Mouse (Mus musculus) embryonic stem cell, embryonic (primary cell): Measurements from ENCODE around the gene Vps25.

Source experiments
- CTCF ChIA-PET, 4 experiments: fragments of 300-600 bp in 2 of 4; fragments of 350-600 bp in 2 of 4; sonication (Branson Sonifier 250); formaldehyde crosslinking; loops; one replicate each; lab custom pipeline; 2022; ENCODE audit warnings: inconsistent platforms in 2 of 4; lab: Charles Lee
- POLR2A ChIA-PET, 4 experiments: fragments of 300-600 bp in 2 of 4; fragments of 350-600 bp in 2 of 4; sonication (Branson Sonifier 250); formaldehyde crosslinking; loops; one replicate each; lab custom pipeline; 2022; ENCODE audit warnings: antibody characterized with exemption in 4 of 4, inconsistent platforms in 1 of 4; lab: Charles Lee

Vps25 gene

DNA sequence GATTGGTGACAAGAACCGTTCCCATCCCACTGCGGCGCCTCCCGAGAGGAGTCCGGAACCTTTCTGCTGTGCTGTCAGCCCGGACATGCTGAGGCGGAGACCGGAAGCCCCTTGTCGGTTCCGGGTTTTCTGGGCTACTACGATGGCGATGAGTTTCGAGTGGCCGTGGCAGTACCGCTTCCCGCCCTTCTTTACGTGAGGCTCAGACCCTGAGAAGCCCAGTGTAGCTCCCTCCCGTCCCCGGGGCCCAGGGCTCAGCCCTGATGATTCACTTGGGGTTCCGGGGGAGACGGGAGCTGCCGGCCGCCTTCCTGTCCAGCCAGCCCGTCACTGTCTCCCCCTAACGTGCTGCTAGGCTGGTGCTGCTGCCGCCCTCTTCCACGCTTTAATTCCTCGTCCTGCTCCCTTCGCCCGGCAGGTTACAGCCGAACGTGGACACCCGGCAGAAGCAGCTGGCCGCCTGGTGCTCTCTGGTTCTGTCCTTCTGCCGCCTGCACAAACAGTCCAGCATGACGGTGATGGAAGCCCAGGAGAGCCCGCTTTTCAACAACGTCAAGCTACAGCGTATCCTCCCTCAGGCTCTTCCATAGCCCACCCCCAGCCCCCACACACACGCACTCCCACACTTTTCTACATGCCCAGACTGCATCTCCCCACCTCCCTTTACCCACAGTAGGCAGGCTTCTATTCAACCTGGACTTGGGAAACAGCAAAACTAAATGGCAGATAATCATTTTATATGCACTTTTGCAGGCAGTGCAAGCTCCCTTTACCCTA is at the start of gene Vps25:
Gene Vps25 (plus strand): TSS at position 95 of the 777 bp plus-strand sequence.
- POLR2A ChIA-PET = interaction anchor here in 3 of 4 experiments (0.8 to 2.8 kb wide), 19 partner anchors 7 to 188 kb away, joined by 3 to 14 read pairs (median 5); partner anchors contain the start of genes Cntd1 (in 3 of the 3), Coa3 (in 3 of the 3), Becn1 (in 2 of the 3) and Plekhh3 (in 1 of the 3)
- CTCF ChIA-PET = interaction anchor here in 3 of 4 experiments (0.6 to 2.8 kb wide), 6 partner anchors 48 to 950 kb away, joined by 3 to 11 read pairs (median 4); partner anchors contain the start of gene Becn1 (in 2 of the 3)

DNA sequence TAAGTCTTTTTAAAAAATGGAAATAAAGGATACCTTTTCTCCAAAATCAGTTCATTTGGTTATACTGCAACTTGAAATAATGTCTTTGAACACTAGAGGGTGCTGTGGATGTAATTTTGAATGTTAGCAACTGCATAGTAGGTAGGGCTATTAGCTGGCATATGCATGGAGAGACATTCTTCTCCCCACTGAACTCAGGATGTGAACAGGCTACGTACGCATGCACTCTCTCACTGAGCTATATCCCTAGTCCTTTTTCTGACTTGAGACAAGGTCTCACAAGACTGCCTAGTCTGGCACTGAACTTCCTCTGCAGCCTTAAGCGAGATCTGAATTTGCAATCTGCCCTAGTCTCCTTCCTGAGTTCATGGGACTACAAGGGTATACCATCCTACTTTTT is 41.5 kb upstream of the Vps25 start:
- ChIA-PET POLR2A (interaction anchor here (0.6 to 1.1 kb wide), 6 partner anchors 36 to 109 kb away, joined by 3 to 6 read pairs (median 4); partner anchors contain the start of genes Becn1 (in 1 of the 4), Vps25 (in 1 of the 4) and Wnk4 (in 1 of the 4)), CTCF (interaction anchor here (0.6 to 1.9 kb wide), 16 partner anchors 10 to 137 kb away, joined by 3 to 14 read pairs (median 4); partner anchors contain the start of genes Becn1 (in 2 of the 4), Cntd1 (in 2 of the 4), Ramp2 (in 2 of the 4) and Coa3 (in 1 of the 4))

- POLR2A ChIA-PET = interaction anchor here in 2 of 4 experiments (0.7 to 2.2 kb wide), 3 partner anchors 14 to 849 kb away, joined by 3 to 9 read pairs (median 5); no protein-coding TSS in a partner anchor
- CTCF ChIA-PET = interaction anchor here in 1 of 4 experiments (1.6 kb wide), 1 partner anchor 16 kb away, joined by 4 read pairs; no protein-coding TSS in a partner anchor
Measured at GRCm38 (mm10) chr11:101216936-101217335, 36.6 kb upstream of the Vps25 start.

GRCm38 (mm10) chr11:101218436-101219055 is 35.0 kb upstream of the Vps25 start:
- ChIA-PET CTCF (interaction anchor here in 1 of 4 experiments (0.7 to 0.9 kb wide), 2 partner anchors 17 to 30 kb away, joined by 3 read pairs; no protein-coding TSS in a partner anchor), POLR2A (interaction anchor here in 3 of 4 experiments (0.5 to 1.3 kb wide), 4 partner anchors 21 to 391 kb away, joined by 3 to 4 read pairs (median 4); partner anchors contain the start of gene Rpl27 (in 2 of the 3))

DNA sequence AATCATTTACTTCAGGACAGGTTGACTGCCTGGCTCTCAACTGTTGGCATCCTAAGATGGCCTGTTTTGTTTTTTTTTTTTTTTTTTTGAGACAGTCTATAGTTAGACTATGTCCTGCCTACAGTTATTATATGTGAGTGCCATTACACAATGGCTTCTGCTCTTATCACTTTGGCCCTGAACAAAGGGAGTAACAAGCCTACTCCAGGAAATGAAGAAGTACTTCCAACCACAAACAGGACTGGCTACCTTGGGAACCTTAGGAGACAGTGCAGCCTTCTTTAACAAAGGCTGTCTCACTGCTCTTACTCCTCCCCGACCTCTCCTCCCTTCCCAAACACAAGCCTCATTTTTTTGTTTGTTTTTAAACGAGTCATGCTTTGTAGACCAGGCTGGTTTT is 32.7 kb upstream of the Vps25 start:
- ChIA-PET CTCF (interaction anchor here in 3 of 4 experiments (0.5 to 0.7 kb wide), 3 partner anchors 11 to 40 kb away, joined by 3 to 4 read pairs (median 3); no protein-coding TSS in a partner anchor), POLR2A (interaction anchor here in 2 of 4 experiments (0.6 to 1.8 kb wide), 5 partner anchors 9 to 195 kb away, joined by 3 to 4 read pairs (median 4); partner anchors contain the start of gene Plekhh3 (in 1 of the 2))

GRCm38 (mm10) chr11:101221306-101221986 is 32.1 kb upstream of the Vps25 start:
- CTCF ChIA-PET = interaction anchor here in 2 of 4 experiments (0.5 to 1.4 kb wide), 2 partner anchors 9 to 10 kb away, joined by 4 to 5 read pairs; no protein-coding TSS in a partner anchor
- POLR2A ChIA-PET = interaction anchor here in 2 of 4 experiments (0.6 to 1.8 kb wide), 5 partner anchors 33 to 221 kb away, joined by 3 to 4 read pairs (median 3); partner anchors contain the start of genes Cntd1 (in 1 of the 2), Coa3 (in 1 of the 2) and Rpl27 (in 1 of the 2)

- ChIA-PET POLR2A (no interaction called here), CTCF (no interaction called here)
Measured at GRCm38 (mm10) chr11:101224337-101224736, 29.2 kb upstream of the Vps25 start.

DNA sequence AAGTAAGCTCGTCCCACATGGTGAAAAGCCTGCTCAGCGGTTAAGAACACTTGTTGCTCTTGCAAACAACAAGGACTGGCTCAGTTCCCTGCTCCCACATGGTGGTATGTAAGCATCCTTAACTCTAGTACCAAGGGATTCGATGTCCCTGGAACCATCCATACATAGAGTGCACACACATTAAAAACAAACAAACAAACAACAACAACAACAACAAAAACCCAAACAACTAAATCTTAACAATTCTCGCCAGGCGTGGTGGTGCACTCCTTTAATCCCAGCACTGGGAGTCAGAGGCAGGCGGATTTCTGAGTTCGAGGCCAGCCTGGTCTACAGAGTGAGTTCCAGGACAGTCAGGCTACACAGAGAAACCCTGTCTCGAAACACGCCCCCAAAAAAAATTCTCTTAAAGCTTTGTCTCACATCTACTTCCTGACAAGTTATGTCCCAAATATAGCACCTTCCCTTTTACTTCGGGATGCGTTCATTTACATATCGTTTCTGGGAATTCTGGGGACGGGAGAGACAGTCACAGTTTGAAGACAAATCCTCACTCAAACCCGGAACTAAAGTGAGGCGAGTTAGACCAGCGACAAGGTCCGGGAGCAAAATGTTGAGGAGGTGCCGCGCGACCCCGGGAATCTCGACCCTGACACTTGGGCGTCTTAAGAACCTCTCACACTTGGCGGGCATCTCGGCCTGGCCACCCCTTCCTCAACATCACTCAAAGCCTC is 28.0 kb upstream of the Vps25 start:
- POLR2A ChIA-PET = interaction anchor here in 3 of 4 experiments (0.8 to 1.4 kb wide), 5 partner anchors 20 to 216 kb away, joined by 3 read pairs; partner anchors contain the start of genes Ramp2 (in 1 of the 3), Rpl27 (in 1 of the 3) and Wnk4 (in 1 of the 3)

GRCm38 (mm10) chr11:101226065-101226701 is 27.3 kb upstream of the Vps25 start, which contains the start of gene Ezh1:
Gene Ezh1 (minus strand): TSS chr11:101226463.
- POLR2A ChIA-PET = interaction anchor here (0.5 to 1.4 kb wide), 13 partner anchors 20 to 569 kb away, joined by 3 to 11 read pairs (median 3); partner anchors contain the start of genes Ramp2 (in 2 of the 4), Aarsd1 (in 1 of the 4), Arl4d (in 1 of the 4) and Cntd1 (in 1 of the 4)
- CTCF ChIA-PET = interaction anchor here in 3 of 4 experiments (0.5 to 1.2 kb wide), 9 partner anchors 9 to 572 kb away, joined by 3 to 6 read pairs (median 3); partner anchors contain the start of genes Becn1 (in 1 of the 3), Ramp2 (in 1 of the 3), Retreg3 (in 1 of the 3) and Tubg1 (in 1 of the 3)

More for the DNA sequence above, 28.0 kb upstream of the Vps25 start:
- CTCF ChIA-PET = interaction anchor here in 1 of 4 experiments (0.7 kb wide), 1 partner anchor 10 kb away, joined by 3 read pairs; no protein-coding TSS in a partner anchor

GRCm38 (mm10) chr11:101229361-101229900 is 24.1 kb upstream of the Vps25 start:
- ChIA-PET POLR2A (interaction anchor here in 3 of 4 experiments (0.6 to 3.2 kb wide), 18 partner anchors 9 to 618 kb away, joined by 3 to 15 read pairs (median 4); partner anchors contain the start of genes Ramp2 (in 2 of the 3), Rpl27 (in 2 of the 3), Becn1 (in 1 of the 3) and Plekhh3 (in 1 of the 3)), CTCF (interaction anchor here in 3 of 4 experiments (0.6 to 2.0 kb wide), 8 partner anchors 18 to 627 kb away, joined by 3 to 5 read pairs (median 3); partner anchors contain the start of genes Becn1 (in 1 of the 3) and Tubg2 (in 1 of the 3))

GRCm38 (mm10) chr11:101230061-101230511 is 23.4 kb upstream of the Vps25 start:
- ChIA-PET CTCF (interaction anchor here in 3 of 4 experiments (0.6 to 2.0 kb wide), 11 partner anchors 16 to 1427 kb away, joined by 3 to 8 read pairs (median 3); partner anchors contain the start of gene Tubg2 (in 1 of the 3)), POLR2A (interaction anchor here in 3 of 4 experiments (0.5 to 3.2 kb wide), 22 partner anchors 10 to 1042 kb away, joined by 3 to 15 read pairs (median 4); partner anchors contain the start of genes Ramp2 (in 2 of the 3), Rpl27 (in 2 of the 3) and Plekhh3 (in 1 of the 3))

GRCm38 (mm10) chr11:101230526-101230925 is 23.0 kb upstream of the Vps25 start:
- CTCF ChIA-PET = interaction anchor here in 2 of 4 experiments (0.6 to 1.0 kb wide), 6 partner anchors 16 to 1427 kb away, joined by 3 to 8 read pairs (median 3); no protein-coding TSS in a partner anchor
- POLR2A ChIA-PET = interaction anchor here in 3 of 4 experiments (0.5 to 3.2 kb wide), 13 partner anchors 10 to 1042 kb away, joined by 3 to 15 read pairs (median 4); partner anchors contain the start of genes Ramp2 (in 2 of the 3) and Rpl27 (in 1 of the 3)

DNA sequence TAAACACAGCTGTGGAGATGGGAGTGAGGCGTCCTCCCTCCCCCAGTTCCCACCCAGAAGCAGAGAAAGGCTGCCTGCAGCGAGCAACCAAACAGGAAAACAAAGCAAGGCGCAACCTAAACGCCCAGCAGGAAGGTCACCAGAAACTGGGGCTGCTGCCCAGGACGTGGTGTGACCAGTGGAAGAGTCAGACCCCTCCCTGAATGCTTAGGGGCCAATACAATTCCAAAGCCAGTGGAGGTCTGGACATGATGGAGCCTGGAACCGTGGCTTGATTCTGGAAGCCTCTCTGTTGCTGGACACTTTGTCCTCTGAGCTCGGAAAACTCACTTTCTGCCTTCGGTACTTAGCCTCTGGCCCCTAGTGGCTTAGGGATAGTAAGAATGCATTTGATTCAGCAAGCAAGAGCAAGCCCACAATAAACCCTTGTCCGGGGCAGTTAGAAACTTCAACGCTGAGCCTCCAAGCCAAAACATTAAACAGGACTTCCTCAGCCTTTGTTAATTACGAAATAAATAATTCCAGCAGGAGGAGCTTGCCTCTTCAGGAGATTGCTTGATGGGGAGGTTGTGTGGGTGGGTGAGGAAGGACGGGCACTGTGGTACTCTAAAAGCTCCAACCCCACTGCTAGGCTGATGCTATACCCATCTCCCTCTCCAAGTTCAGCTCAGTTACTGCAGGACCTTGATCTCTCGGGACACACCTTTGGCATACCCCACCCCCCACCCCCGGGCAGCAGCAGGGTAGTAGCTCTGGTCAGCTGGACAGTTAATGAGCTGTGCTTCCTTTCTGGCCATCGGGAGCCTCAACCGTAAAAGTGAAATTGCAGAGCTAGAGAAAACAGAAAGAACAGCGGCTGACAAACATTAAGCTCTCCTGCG is 22.3 kb upstream of the Vps25 start:
- ChIA-PET POLR2A (interaction anchor here in 3 of 4 experiments (0.6 to 3.2 kb wide), 17 partner anchors 14 to 1464 kb away, joined by 3 to 15 read pairs (median 5); partner anchors contain the start of genes Ramp2 (in 2 of the 3), Rpl27 (in 2 of the 3), Retreg3 (in 1 of the 3) and Tubg1 (in 1 of the 3)), CTCF (interaction anchor here in 3 of 4 experiments (0.6 to 1.1 kb wide), 6 partner anchors 10 to 492 kb away, joined by 3 to 5 read pairs (median 4); partner anchors contain the start of genes Becn1 (in 1 of the 3) and Plekhh3 (in 1 of the 3))
